Comparison of ENCODE assay signal across 17 mouse cellular contexts in genomic region chr1:106286815-106287214, GRCm38 (mm10).
"Had no signal": no experiment of that assay in that cellular context is flagged by ENCODE, and none has a peak within 500 bp of the region (broad histone marks: within the 10 kb centered on the region; RNA-seq: fewer than 3 reads in every experiment).

No protein-coding gene starts in this region.

- DNase-seq: liver, postnatal 0 days; lung, adult 2 months; lung, postnatal 14 days; lung, postnatal 36 days; right cerebral cortex, postnatal 25 days; right cerebral cortex, postnatal 4 days; spleen, adult 18-20 months; thymus, adult 2 months; thymus, postnatal 36 days had no signal

- H3K36me3 ChIP-seq: liver, embryonic 15.5 days; lung, embryonic 15.5 days; midbrain, embryonic 15.5 days; stomach, embryonic 15.5 days had no signal

- H3K27me3 ChIP-seq: liver, embryonic 15.5 days; lung, embryonic 15.5 days; megakaryocyte, embryonic 14.5 days; midbrain, embryonic 13.5 days; midbrain, embryonic 15.5 days; neural tube, embryonic 12.5 days; stomach, embryonic 15.5 days had no signal

- ATAC-seq: liver, postnatal 0 days; lung, postnatal 0 days; midbrain, embryonic 13.5 days; midbrain, embryonic 15.5 days had no signal
